Mouse (Mus musculus): Measurements from ENCODE around the gene Fzd9.
"Not testable (repeated sequence)": the region's sequence is repeated elsewhere in the genome, so short reads cannot be mapped to it uniquely, and the experiment has no call there.

The Fzd9 gene

DNA sequence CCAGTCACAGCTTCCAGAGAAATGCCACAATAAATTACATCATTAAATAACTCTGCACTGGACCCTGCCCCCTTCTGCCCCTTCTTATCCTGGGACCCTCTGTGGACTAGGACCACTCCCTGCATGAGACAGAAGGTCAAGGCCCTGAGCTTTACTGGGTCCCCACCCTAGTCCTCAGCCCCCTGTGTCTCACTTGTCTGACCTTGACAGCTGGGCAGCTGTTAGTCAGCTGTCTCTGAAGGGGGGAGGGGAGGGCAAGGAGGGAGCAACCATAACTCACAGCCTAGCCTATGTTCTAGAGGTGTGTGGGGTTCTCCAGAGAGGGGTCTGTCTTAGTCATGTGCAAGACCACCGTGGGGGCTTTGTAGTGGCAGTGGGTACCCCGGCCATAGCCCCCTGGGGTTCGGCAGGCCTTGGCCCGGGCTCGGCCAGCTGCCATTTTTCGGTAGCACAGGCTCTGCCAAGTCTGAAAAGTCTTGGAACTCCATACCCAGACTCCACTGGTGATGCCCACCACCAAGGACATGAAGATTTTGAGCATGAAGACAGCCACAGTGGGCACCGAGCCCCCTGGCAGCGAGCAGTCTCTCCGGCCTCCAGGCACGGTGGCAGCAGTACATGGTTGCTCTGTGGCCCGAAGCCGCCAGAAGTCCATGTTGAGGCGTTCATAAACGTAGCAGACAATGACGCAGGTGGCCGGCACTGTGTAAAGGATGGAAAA lies 1.9 kb downstream of the Fzd9 start:
- no peak for DNase-seq (ENCODE audit: low spot score)

DNA sequence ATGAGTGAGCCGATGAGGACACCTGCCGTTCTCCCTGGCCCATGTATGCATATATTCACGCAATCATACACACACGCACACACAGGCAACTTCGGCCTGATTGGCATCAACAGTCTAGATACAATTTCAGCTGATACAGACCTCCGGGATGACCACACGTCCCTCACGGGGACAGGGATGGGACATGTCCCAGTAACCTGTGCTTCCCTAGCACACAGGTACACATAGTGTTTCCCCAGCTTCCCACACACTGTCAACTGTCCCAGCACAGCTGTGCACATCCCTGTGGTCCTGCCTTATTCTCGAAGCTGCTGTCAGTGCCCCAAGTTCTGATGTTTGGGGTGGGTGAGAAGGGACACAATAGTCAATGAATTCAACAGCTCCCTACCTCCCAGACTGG lies 3.7 kb downstream of the Fzd9 start:
- no peak for DNase-seq (ENCODE audit: low spot score)

GRCm38 (mm10) chr5:135246531-135246930 lies 4.5 kb downstream of the Fzd9 start:
- DNase-seq (ENCODE audit: low spot score): no peak

DNA sequence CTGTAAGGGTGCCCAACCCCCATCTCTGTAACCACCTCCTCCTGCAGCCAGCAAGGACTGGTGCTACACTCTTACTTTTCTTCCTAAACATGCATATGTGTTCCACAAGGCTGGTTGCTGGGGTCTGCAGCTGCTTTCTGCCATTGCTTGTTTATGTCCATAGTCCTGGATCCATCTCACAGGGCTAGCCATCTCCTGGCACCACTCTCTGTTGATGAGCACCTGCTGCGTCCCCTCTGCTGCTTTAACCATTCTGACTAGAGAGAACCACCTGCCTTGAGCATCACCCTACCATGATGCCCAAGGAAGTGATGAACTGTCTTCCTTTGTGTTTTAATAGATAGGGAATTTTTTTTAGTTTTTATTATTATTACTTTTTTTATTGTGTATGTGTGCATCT lies 7.9 kb downstream of the Fzd9 start:
- no peak for DNase-seq (ENCODE audit: low spot score)

DNA sequence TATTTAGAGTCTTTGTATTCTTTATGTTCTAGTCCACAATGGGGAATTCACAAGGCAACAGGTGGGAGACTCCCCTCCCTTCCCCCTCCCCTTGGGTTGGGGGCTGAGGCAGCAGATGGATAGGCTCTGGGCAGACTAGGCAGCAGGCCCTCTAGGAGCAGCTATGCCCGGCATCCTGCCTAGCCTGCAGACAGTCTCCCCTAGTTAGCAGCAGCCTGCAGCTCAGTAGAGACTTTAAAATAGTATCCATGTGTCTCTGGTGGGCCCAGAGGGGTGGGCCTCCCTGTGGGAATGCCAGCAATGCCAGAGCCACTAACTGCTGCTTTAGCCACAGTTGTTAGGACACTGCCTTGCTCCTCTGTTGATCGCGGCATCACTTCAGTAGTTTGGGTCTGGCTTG lies 8.4 kb downstream of the Fzd9 start:
- DNase-seq (ENCODE audit: low spot score): no peak

GRCm38 (mm10) chr5:135242136-135242535 lies 8.9 kb downstream of the Fzd9 start:
- DNase-seq (ENCODE audit: low spot score): no peak

GRCm38 (mm10) chr5:135241474-135241873 lies 9.6 kb downstream of the Fzd9 start:
- DNase-seq (ENCODE audit: low spot score): no peak

DNA sequence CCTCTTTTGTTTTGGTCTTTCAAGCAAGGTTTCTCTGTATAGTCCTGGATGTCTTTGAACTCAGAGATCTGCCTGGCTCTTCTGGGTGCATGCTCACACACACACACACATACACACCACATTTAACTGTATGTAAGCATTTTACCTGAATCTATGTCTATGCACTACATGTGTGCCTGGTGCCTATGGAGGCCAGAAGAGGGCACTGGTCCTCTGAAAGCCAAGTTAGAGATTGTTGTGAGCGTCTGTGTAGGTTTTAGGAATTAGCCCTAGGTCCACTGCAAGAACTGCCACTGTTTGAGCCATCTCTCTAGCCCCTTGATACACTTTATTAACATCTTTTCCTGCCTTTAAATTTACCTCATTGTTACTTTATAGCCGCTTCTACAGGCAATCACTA lies 12.2 kb downstream of the Fzd9 start:
- DNase-seq (ENCODE audit: low spot score): no peak

GRCm38 (mm10) chr5:135236571-135236970 lies 14.5 kb downstream of the Fzd9 start:
- DNase-seq (ENCODE audit: low spot score): peak; percentile 36

DNA sequence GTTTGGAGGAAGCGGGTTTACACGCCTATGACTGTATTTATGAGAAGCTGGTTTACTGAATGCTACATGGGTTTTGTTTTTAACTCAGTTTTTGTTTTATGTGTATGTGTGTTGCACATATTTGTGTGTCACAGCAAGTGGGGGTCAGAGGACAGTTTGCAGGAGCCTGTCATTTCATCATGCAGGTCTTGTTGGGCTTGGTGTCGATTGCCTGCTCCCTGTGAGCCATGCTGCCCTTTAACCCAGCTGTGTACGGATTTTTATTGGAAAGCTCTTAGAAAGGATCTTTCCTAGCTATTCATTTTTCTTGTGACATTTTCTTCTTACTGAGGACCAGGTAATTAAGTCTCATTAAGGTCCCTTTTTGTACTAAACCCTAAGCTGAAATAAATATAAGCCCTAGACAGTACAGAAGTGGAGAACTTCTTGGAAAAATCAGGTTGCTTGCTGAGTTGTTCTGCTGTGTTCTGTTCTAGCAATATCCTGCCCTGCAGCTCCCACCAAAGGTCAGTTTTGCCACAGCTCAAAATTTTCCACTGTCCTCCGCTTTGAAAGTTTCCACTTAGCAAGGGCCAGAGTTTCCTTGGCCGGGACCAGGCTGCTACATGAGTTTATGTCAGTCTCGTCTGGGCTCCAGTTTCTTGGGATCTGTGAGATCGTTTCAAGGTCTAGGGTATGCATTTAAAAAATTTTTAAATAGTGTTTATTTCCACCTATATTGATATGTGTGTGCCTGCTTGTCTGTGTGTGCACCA lies 17.7 kb downstream of the Fzd9 start:
- DNase-seq (ENCODE audit: low spot score): no peak

DNA sequence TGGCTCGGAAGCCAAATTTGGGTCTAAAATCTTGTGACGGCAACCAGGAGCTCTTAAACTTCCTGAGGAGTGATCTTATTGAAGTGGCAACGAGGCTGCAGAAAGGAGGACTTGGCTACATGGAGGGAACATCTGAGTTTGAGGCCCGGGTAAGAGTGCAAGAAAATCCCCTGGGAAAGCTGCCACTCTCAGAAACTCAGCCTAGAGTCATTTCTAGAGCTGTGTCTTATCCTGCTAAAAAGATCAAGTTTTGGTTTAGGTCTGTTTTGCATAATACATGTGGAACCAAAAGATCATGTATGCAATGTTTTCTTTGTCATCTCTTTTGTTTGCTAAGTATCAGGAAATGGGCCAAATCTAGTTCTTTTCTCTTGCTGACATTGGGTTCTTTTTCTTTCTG lies 20.8 kb downstream of the Fzd9 start:
- no peak for DNase-seq (ENCODE audit: low spot score)

DNA sequence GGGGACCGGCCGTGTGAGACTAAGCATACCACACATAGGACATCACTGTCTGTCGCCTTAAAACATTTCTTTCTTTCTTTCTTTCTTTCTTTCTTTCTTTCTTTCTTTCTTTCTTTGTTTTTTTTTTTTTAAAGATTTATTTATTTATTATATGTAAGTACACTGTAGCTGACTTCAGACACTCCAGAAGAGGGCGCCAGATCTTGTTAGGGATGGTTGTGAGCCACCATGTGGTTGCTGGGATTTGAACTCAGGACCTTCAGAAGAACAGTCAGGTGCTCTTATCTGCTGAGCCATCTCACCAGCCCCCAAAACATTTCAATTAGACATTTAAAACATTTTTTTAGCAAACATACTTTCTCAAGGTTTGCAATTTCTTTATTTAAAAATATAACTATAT lies 25.2 kb downstream of the Fzd9 start:
- not testable (repeated sequence) for DNase-seq (ENCODE audit: low spot score)

DNA sequence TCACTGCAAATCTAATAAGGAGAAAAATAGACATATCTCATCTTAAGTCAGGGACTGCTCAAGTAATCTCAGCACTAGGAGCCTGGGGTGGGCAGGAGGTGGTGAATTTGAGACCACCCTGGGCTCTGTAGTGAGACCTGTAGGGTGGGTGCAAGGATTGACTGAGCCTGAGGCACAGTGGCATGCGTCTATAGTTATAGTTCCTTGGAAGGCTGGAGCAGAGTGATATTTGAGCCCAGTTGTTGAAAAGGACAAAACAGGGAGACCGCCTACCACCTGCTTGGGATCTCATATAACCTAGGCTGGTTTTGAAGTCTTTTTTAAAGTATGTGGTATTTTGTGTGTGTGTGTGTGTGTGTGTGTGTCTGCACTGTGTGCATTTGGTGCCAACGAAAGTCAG lies 26.9 kb downstream of the Fzd9 start:
- no peak for DNase-seq (ENCODE audit: low spot score)

- no peak for DNase-seq (ENCODE audit: low spot score)
Observed at GRCm38 (mm10) chr5:135222066-135222465, 29.0 kb downstream of the Fzd9 start.

- DNase-seq (ENCODE audit: low spot score): no peak
Observed at GRCm38 (mm10) chr5:135220941-135221340, 30.1 kb downstream of the Fzd9 start.

DNA sequence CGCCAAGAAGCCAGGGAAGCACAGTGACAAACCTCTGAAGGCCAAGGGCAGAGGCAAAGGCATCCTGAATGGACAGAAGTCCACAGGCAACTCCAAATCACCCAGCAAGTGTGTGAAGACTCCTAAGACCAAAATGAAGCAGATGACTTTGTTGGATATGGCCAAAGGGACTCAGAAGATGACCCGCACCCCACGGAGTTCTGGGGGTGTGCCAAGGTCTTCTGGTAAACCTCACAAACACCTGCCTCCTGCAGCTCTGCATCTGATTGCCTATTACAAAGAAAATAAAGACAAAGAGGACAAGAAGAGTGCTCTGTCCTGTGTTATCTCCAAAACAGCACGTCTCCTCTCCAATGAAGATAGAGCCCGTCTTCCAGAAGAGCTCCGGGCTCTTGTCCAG lies 34.2 kb downstream of the Fzd9 start:
- no peak for DNase-seq (ENCODE audit: low spot score)

GRCm38 (mm10) chr5:135208197-135208596 lies 42.8 kb downstream of the Fzd9 start:
- DNase-seq (ENCODE audit: low spot score): no peak

DNA sequence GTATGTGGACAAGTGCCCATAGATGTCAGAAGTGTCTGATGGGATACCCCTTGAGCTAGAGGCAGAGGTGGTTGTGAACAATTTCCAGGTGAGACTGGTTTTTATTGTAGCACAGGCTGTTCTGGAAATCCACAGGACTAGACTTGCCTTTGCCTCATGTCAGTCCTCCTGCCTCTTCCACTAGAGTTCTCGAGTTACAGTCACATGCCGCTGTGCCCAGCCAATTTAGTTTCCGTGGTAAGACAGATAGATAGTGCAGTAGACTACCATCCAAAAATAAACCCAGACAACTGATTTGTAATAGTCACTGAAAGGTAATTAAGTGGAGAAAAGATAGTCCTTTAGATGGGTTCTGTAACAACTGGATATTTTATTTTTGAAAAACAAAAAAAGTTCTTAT lies 48.3 kb downstream of the Fzd9 start:
- DNase-seq (ENCODE audit: low spot score): no peak
